Mouse (Mus musculus): ENCODE measurements around the gene Gm45808.

DNA sequence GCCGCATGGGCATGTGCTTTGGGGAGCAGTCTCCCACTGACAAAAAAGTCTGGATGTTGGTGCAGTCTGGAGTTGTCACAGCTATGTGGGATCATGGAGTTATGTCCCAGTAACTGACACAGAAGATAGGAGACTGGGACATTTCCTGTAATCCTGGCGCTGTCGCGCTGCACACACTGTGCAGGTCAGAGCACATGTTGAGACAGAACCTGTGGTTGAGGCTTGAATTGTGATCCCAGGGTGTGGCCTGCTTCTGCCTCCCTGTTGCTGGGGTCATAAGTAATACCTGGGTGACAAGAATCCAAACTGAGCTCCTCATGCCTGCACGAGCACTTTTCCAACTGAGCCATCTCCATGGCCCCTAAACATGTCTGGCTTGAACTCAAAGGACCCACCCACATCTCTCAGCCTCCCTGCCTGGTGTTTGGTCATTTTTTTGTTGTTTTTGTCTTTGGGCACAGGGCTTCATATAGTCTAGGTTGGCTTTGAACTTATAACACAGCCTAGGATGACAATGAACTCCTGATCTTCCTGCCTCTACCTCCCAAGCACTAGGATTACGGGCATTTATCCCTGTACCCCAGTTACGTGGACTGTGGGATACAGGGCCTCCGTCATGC is 5.7 kb upstream of the Gm45808 start:
- TF ChIP-seq CTCF (IDR thresholded peaks at IDR 0.05; ENCODE audit: borderline replicate concordance, insufficient read depth, low read length) = no peak
- no peak for TF ChIP-seq POLR2A (IDR thresholded peaks at IDR 0.05; ENCODE audit: low read depth, low read length)

Data from embryonic fibroblast, embryonic 13.5 days (primary cell).